Mouse (Mus musculus) kidney, adult 9 months (tissue): ENCODE data around the gene Exosc1.

Experiments
- DNase-seq: peaks from one replicate; pipeline ENCODE4 v3.0.0; 2022

Gene Exosc1

DNA sequence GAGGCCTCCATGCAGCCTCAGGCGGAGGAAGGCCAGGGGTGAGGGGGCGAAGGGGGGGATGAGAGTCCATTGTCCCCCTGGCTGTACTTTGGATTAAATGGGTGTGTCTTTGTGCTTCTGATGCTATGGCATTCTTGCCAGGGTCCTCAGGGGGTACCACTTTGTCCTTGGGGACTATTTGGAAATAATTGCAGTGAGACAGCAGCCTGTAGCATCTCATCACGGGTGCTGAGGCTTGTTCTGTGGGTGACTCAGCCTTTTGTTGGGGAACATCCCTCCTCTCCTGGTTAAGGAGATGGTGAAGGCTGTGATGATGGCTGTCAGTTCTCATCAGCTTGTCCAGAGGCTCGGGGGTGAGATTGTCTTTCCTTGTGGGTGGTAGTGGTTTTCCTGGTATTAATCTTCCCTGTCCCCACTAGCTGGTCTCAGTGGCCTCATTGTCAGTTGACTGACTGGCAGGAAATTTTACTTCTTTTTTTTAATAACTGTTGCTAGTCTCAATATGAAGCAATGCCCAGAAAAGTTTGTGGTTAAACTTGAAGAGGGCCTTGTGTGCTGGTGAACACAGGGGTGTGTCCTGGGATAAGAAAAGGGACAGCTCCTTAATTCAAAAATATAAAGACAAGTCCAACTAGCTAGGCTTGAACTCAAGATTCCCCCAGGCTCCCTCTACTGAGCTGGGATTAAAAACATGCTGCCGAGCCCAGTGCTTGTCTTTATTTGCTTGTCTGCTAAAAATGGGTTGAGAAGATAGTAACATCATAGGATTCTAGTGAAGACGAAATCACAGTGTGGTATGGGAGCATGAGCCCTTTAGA is 19.2 kb downstream of the Exosc1 start:
- DNase-seq = no peak

DNA sequence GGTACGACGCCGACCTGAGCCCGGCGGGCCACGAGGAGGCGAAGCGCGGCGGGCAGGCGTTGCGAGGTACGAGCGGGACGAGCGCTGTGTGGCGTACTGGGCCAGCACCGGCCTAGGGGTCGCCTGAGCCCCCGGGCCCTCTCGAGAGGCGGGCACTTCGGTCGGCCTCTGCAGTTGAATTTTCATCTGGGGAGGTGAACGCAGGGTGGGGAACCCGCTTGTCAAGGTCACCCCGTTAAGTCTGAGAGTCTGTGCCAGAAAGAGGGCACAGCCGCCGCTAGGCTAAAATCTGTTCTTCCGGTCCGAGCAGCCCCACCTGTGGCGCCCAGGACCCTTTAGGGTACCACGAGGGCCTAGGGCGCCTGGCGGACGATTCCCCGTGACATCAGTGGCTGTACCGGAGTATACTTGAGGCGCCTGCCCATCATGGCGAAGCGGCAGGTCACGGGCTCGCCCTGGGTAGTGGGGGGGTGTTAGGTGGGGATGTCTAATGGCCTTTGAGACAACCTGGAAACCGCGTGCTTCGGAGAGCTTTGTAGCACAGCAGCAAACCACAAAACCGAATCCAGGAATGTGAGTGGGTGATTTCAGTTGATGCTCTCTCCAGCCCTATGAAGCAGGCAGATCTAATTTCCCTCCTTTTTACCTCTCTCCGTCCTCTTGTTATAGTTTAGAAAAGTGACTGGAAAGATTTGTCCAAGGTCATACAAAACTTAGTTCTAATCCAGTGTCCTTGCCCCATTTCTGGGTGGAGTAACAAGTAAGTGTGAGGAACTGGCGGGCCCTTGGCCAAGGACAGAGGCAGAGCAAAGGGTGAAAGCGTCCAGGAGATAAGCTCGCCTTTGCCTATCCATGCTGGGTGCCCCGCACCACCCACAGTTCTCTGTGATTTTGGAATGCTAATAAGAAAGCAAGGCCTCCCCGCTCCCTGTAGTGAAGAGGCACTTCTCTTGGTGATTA is 20.8 kb downstream of the Exosc1 start:
- peak; percentile 42 for DNase-seq

DNA sequence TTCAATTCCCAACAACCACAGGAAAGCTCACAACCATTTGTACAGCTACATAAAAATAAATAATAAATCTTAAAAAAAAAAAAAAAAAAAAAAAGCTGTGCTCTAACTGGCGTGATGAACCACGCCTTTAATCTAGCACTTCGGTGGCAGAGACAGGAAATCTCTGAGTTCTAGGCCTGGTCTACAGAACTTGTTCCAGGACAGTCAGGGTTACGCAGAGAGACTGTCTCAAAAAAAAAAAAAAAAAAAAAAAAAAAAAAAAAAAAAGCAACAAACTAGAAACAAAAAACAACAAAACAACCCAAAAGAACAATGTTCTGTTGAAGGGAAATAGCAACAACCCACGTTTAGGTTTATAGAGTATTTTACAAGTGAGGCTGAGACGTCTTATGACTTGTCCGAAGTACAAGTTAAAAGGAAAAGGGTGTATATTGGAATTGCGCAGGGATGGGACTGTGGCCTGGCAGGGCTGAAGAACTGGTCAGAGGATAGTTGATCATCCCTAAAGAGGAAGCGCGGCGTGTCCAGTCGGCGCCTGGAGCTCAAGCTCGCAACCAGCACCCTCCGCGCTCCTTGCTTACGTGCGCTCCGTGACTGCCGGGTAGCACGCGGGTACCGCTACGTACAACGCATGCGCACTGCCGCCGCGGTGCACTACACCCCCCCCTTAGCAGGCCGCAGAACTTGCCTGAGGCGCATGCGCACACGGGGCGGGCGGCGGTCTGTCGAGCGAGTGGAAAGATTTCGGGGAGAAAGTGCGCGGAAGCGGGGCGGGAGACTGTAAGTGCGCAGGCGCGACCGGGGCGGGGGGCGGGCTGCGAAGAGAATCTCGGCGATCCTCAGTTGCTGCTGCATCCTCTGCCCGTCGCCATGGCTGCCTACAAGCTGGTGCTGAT is 21.8 kb downstream of the Exosc1 start, which contains the start of gene Pgam1:
Gene Pgam1 (plus strand): TSS at position 746 of the 896 bp plus-strand sequence.
- DNase-seq = peak; percentile 95

DNA sequence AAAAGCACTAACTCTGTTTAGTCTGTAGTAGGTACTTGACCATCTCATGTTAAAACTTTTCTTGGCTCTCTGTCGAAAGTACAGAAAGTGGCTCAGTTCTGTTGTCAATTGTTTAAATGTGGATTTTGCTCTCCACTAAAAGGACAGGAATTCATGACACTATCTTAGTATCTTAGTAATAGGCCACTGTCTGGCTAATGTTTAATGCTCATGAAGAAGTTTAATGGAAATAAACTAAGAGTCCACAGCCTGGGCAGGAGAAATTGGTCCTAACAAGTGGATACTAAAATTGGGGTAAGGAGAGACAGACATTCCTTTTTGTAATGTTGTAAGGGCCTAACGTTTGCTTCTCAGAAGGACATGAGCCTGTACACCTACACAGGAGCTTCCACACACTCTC is 22.8 kb downstream of the Exosc1 start:
- DNase-seq = peak; percentile 60

DNA sequence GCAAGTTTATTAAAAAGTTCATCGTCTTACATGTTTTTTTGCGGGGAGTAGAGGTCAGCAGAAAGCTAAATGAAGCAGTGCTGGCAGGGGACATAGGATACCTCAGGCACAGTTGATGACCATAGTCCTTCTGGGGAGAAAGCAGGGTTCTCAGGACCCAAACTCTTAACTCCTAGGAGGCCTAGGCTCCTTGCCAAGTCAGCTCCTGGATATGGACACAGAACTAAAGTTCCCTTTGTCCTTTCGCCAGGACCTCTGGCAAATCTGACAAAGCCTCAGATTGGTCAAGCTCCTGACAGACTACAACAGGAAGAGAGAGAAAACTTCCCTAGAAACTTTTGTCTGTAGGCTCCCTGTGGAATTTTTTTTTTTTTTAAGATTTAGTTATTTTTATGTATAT is 24.5 kb downstream of the Exosc1 start:
- peak; percentile 33 for DNase-seq

DNA sequence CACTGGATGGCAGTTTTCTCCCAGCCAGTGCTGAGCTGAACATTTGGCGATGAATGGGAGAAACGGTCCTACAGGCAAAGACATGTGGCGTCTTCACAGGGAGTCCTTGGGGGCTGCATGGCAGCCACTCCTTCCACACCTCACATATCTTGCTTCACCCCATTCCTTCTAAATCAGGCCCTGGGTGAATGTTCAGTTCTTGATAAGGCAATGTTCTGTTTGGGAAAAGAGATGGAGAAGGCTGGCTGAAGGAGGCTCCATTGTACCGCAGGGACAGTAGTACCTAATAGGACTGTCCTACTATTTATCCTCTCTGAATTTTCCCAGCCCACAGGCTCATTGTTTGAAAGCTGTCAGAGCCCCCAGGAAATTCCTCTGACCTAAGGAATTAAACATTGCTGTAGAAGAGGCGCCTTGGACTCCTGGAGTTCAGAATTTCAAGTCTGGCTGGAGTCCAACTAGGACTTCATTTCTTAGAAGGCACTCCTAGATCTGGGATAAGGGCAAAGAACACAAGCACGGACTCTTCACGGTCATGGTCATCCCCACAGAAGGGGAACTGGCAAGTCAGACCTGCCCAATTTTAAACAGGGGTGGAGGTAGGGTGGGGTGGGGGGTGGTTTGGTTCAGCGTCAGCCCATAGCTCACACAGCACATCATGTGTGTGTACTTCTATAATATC is 26.0 kb downstream of the Exosc1 start:
- DNase-seq = peak; percentile 66

DNA sequence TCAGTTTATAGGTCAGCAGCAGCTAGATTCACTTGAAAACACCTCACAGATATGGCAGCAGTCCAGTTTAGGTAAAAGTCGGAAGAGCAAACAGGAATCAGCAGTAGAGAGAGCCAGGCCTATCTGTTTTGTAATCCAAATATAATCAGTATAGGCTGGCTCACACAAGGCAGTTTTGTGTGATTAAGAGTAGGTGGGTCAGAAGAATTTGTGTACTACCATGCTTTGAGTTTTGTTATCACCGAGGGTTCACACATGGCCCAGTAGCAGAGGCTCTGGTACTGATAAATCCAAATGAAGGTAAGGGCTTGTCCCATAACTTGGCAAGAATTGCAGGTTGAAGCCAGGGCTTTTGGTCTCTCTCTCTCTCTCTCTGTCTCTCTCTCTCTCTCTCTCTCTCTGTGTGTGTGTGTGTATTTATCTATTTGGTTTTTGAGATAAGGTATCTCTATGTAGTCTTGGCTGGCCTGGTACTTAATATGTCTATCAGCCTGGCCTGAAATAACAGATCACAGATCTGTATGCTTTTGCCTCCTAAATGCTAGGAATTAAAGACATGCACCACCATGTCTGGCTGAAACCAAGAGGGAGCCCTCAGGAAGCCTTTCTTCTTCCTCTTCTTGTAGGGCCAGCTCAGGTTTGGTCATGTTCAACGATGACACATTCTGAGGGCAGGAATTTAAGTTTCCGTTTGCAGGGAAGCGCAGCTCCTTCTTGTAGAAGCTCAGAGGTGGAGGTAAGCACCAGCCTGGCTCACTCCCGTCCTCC is 26.7 kb downstream of the Exosc1 start:
- no peak for DNase-seq

DNA sequence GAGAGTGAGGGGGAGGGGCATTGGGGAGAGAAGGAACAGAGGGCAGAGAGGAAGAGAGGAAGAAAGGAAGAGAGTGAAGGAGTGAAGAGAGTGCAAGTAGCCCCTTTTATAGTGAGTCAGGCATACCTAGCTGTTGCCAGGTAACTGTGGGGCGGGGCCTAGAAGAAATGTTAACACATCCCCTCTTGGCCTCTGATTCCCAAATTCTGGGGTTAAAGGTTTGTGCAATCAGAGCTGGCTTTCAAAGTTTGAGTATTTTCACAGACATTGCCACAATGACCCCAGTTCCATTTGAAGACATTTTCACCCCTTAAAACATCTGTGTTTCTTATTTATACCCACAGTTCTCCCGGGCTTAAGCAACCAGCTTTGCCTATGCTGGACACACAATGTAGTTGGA is 28.0 kb downstream of the Exosc1 start:
- DNase-seq = no peak

DNA sequence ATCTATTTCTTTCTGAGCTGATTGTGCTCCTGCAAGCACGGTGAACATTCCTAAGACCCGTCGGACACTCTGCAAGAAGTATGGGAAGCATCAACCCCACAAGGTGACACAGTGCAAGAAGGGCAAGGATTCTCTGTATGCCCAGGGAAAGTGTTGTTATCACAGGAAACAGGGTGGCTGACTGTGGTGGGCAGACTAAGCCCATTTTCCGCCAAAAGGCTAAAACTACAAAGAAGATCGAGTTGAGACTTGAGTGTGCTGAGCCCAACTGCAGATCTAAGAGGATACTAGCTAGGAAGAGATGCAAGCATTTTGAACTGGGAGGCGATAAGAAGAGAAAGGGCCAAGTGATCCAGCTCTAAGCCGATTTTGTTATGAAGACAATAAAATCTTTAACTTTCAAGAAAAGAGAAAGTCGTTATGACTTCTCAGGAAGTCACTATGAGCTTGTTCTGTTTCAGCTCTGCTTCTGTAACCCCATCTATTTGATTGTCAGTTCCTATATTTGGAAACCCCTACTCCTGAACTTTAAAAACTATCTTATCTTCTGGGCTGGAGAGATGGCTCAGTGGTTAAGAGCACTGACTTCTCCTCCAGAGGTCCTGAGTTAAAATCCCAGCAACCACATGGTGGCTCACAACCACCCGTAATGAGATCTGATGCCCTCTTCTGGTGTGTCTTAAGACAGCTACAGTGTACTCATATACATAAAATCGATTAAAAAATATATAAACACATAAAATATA is 30.2 kb downstream of the Exosc1 start:
- no peak for DNase-seq

DNA sequence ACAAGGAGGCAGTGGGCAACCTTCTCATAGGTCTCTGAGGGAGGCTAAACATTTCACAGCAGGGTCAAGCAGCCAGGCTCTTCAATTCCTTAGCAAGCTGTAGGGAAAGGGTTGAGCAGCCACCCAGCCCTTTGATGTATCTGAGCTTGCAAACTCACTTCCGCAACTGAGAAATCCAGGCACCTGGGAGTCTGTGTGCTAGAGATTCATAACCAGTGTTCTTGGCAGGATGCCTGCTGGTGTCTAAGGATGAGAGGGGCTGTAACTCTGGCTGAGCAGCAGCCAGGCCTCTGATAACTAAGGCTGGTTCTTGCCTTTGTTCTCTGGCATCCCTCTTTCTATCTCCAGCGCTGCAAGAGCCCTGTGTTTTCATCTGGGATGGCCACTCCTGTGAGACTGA is 31.5 kb downstream of the Exosc1 start:
- no peak for DNase-seq

DNA sequence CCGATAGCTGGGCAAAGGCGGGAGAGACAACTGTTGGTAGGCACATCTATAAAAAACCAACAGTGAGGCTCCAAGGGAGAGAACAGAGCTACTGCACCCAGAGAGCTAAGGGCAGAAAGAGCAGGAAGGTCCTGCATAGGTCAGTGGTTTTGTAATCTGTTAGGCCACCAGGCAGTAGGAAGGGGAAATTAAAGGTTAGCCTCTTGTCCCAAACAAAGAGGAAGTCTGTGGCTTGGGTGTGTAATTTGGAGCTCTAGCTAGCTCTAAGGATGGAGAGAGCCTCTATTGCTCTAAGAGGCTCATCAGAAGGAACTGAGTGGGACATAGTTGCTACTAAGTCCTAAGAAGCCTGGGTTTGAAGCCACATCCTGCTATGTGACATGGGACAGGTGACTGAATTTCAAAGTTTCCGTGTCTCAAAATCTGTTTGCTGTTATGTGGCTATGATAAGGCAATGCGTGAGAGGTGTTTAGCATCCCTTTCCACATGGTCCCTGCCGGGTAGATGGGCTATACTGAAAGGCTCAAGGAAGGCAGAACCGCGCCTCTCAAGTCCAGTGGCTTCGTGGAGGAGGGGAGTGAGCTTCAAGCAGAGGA is 32.6 kb downstream of the Exosc1 start:
- no peak for DNase-seq

DNA sequence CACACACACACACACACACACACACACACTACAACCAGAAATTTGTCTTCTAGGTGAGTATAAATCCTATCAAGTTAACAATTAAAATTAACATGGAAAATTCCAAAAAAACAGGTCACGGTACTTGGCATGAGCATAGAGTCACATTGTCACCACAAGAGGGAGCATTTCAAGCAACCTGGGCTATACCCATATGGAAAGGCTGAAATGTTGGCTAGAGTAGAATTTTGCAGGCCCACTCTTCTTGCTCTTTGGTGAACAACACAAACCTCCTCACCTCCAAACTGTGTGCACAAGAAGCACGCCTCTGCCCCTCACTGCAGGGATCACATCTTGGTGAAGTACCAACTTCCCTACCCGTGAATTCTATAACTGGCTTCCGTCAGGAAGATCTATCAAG is 34.4 kb downstream of the Exosc1 start:
- DNase-seq = peak; percentile 61

DNA sequence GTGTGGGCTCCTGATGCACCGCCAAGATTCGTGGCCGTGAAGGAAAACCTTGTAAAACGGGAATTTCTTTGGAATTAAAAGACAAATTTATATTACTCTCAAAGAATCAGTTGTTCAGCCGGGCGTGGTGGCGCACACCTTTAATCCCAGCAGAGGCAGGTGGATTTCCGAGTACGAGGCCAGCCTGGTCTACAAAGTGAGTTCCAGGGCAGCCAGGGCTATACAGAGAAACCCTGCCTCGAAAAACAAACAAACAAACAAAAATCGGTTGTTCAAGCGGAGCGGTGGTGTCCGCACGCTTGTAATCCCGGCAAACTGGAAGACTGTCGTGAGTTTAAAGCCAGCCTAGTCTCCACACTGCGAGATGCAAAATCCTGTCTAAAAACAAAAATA is 36.9 kb downstream of the Exosc1 start:
- no peak for DNase-seq

DNA sequence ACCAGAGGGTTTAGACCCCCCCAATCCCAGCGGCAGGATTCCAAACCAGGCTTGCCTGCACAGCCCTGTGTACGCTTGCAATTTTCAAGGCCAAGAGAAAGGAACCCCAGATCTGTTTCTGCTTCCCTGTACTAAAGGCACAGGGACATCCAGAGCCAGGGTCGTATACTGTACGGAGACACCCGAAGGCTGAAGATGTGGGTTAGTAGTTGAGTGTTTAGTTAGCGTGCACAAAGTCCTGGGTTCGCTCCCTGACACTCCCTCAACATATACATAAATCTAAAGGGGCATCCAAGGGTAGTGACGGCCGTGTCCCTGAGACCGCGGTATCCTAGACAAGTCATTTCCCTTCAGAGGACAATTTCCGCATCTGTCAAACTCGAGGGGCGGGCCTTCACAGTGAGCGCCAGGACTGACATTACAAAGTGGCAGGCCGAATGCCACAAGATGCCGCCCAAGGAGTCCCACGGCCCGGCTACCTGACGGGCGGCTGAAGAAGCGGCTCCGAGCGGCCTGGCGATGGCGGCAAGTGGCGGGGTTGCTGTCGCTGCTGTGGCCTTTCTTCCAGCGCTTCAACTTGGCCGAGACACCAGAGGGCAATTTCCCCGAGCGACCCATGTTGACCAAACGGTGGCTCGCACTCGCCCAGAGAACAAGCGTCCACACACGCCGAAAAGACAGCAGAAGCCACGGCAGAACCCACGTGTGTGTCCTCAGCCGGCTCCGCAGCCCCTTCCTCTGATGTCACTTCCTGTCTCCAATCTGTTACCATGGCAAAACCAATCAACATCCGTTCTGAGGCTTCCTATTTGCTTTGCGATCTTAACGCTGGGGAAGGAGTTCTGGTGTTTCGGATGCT is 37.5 kb downstream of the Exosc1 start, which contains the start of gene Rrp12:
Gene Rrp12 (minus strand): TSS at position 714 of the 859 bp plus-strand sequence.
- peak; percentile 90 for DNase-seq

DNA sequence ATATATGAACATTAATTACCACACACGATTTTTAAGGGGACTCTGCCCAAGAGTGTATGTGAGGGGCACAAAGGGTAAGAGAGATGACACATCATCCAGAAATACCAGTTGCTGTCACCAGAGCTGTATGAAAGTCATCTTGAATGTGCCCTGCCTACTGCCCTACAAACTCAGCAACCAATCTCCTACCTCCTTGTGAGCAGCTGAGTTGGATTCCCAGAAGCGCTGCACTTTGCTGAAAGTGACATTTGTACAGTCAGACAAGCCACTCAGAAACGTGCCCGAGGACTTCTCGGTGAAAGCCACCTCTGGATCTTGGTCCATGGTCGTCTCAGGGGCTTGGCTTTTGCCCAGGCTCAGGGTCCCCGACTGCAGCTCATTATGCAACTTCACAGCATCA is 38.3 kb downstream of the Exosc1 start:
- DNase-seq = no peak

DNA sequence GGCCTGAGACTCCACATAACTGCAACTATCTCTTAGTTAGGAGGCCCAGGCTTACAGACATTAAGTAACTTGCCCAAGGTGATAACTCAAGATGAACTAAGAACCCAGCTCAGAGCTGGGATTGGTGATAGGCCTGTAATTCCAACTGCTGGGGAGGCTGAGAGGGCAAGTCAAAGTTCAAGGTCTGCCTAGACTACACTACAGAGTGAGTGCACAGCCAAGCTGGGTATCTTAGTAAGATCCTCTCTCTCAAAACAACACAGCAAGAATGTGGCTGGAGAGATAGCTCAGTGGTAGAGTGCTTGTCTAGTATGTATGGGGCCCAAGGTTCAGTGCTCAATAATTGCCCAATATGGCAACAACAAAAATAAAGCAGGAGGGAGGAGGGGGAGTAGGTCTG is 45.0 kb downstream of the Exosc1 start:
- DNase-seq = peak; percentile 34

DNA sequence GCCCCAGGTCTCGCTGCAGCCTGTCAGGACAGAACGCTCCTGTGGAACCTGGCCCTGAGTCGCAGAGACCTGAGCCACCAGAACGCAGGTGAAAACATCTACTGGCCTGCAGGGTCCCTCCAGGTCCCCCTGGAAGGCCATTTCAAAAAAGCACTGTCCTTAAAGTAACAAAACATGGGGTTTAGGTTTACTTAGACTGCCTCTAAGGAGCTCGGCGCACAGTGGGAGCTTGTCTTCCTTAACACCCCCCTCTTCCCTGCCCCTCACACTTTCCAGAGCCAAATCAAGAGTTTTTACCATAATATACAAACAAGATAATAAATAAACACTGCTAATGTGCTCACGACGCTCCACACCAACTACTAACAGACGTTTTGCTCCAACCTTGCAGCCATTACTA is 49.3 kb downstream of the Exosc1 start:
- no peak for DNase-seq

DNA sequence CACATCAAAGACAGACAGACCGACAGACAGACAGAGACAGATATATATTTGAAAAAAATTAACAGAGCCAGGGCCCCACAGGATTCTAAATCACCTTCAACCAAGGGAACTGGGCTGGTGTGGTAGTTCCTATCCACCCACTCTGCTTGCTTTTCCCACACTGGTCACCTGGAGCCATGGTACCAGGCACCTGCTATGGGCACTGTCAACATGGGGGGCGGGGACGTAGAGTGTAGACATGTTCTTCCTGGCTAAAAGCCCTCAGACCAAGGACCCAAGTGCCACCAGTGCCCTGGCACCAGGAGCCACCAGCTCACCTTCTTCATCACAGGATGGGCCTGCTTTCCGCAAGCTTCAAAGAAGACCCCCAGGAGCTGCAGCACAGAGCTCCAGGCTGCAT is 51.4 kb downstream of the Exosc1 start:
- no peak for DNase-seq

DNA sequence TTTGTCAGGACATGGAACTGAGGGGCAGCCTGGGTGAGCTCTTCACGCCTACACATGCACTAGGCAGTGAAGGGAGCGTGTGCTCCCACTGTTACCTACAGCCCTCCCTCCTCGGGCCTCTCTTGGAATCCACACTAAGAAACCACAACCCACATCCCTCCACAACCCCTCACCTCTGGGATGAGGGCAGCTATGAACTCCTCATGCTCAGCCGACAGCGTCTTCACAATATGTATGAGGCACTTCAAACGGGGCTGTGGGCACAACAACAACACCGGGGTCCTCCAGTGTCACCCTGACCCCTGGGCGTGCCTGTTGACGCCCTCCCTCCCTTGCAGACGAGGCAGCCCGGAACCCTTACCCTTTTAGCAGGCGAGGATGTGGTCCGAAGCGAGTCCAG is 58.9 kb downstream of the Exosc1 start:
- DNase-seq = no peak
